Mouse (Mus musculus) heart, postnatal 0 days (tissue): Measurements from ENCODE around the gene Fstl4. TPM values are rescaled to one million over a fixed set of nuclear protein-coding genes. Genes with fewer than 3 reads are reported as not detected.

Source experiments
- ATAC-seq: fragments of 200-750 bp; cut with Nextera tagmentation; 2 replicates; pipeline ENCODE4 v1.8.0; 2017; ENCODE audit warnings: low read depth, moderate number of reproducible peaks, moderate library complexity; ENCODE audit not compliant: insufficient read depth
- DNase-seq: peaks from one replicate; pipeline ENCODE4 v3.0.0-alpha.2; 2016; ENCODE audit warnings: low spot score
- H3K27ac ChIP-seq: fragments of 300-500 bp; sonication (generic); 2 replicates; pipeline ENCODE4 v1.5.1; 2014; ENCODE audit warnings: low read depth, mild to moderate bottlenecking
- H3K27me3 ChIP-seq: fragments of 300-500 bp; sonication (generic); 2 replicates; pipeline ENCODE4 v1.6.1; 2014; ENCODE audit warnings: low read length, mixed read lengths; ENCODE audit not compliant: control insufficient read depth, insufficient read depth
- H3K36me3 ChIP-seq: fragments of 300-500 bp; sonication (generic); replicated peaks from 2 replicates; pipeline ENCODE4 v1.6.1; 2014; ENCODE audit warnings: low read length, mixed read lengths; ENCODE audit not compliant: control insufficient read depth, insufficient read depth
- H3K4me1 ChIP-seq: fragments of 300-500 bp; sonication (generic); 2 replicates; pipeline ENCODE4 v1.6.1; 2014; ENCODE audit warnings: antibody characterized with exemption; ENCODE audit not compliant: control insufficient read depth, insufficient read depth
- H3K4me2 ChIP-seq: fragments of 300-500 bp; sonication (generic); 2 replicates; pipeline ENCODE4 v1.6.1; 2014; ENCODE audit warnings: low read depth, mild to moderate bottlenecking, low read length, moderate library complexity
- H3K4me3 ChIP-seq: fragments of 300-500 bp; sonication (generic); 2 replicates; pipeline ENCODE4 v1.5.1; 2014; ENCODE audit warnings: low read depth, low read length
- H3K9ac ChIP-seq: fragments of 300-500 bp; sonication (generic); replicated peaks from 2 replicates; pipeline ENCODE4 v1.6.1; 2014; ENCODE audit warnings: low read depth, low read length, mixed read lengths
- H3K9me3 ChIP-seq: fragments of 300-500 bp; sonication (generic); replicated peaks from 2 replicates; pipeline ENCODE4 v1.6.1; 2016; ENCODE audit warnings: low read length; ENCODE audit not compliant: control insufficient read depth
- CTCF ChIP-seq: IDR thresholded peaks from 2 replicates; pipeline ENCODE4 v1.5.1; 2016; ENCODE audit warnings: antibody characterized with exemption, control low read depth, low read depth
- EP300 ChIP-seq: IDR thresholded peaks from 2 replicates; pipeline ENCODE4 v1.6.1; 2016; ENCODE audit warnings: antibody characterized with exemption, low read depth
- WGBS: fragments of 180-500 bp; shearing (Covaris S2); extraction: QIAGEN DNeasy Blood & Tissue Kit; methylation state at CpG from one replicate; pipeline ENCODE4 v1.1.7; 2014; 5-methylcytosine and 5-hydroxymethylcytosine counted together
- polyA plus RNA-seq: library from polyadenylated mRNA; unstranded; fragments of >200 nt; fragmentation: Nextera tagmentation; extraction: Ambion mirVana; gene quantifications from 2 replicates; pipeline ENCODE4 v1.2.1, GENCODE M21; 2015
- total RNA-seq: library from RNA; depleted of rRNA; stranded (reverse); fragments of >200 nt; gene quantifications from 2 replicates; pipeline ENCODE4 v1.2.3, GENCODE M21; 2014; ENCODE audit warnings: low replicate concordance

Gene Fstl4
- total and polyA plus RNA-seq, 2 experiments from 2014 or later: 6.3 to 9.4 TPM

GRCm38 (mm10) chr11:53054151-53054550 is 289.7 kb downstream of the Fstl4 start:
- Histone ChIP-seq H3K4me3 (no peak overlapping the region), H3K4me2 (no peak overlapping the region), H3K36me3 (no peaks in the 10 kb centered on the region), H3K4me1 (no peaks in the 10 kb centered on the region), H3K9ac (no peak overlapping the region), H3K27ac (no peak overlapping the region), H3K27me3 (no peaks in the 10 kb centered on the region), H3K9me3 (no peaks in the 10 kb centered on the region)
- DNase-seq (no peak), ATAC-seq (no peak)
- 57% methylated on average over 5 of the region's 5 CpGs for WGBS
- TF ChIP-seq CTCF: no peak
- TF ChIP-seq EP300: no peak

- Histone ChIP-seq H3K36me3 (no peaks in the 10 kb centered on the region), H3K4me3 (no peak overlapping the region), H3K27ac (no peak overlapping the region), H3K4me2 (no peak overlapping the region), H3K4me1 (no peaks in the 10 kb centered on the region), H3K9me3 (no peaks in the 10 kb centered on the region), H3K27me3 (no peaks in the 10 kb centered on the region), H3K9ac (no peak overlapping the region)
- TF ChIP-seq CTCF: no peak
- TF ChIP-seq EP300: no peak
- DNase-seq (no peak), ATAC-seq (no peak)
- 80% methylated on average over 6 of the region's 6 CpGs for WGBS
These were observed 291.5 kb downstream of the Fstl4 start for GRCm38 (mm10) chr11:53055896-53056295.

GRCm38 (mm10) chr11:53056781-53057180 is 292.3 kb downstream of the Fstl4 start:
- DNase-seq (no peak), ATAC-seq (no peak)
- Histone ChIP-seq H3K9ac (no peak overlapping the region), H3K27ac (no peak overlapping the region), H3K36me3 (no peaks in the 10 kb centered on the region), H3K9me3 (no peaks in the 10 kb centered on the region), H3K27me3 (no peaks in the 10 kb centered on the region), H3K4me1 (no peaks in the 10 kb centered on the region), H3K4me3 (no peak overlapping the region), H3K4me2 (no peak overlapping the region)
- TF ChIP-seq CTCF (no peak), EP300 (no peak)
- WGBS: 64% methylated on average over 6 of the region's 6 CpGs

DNA sequence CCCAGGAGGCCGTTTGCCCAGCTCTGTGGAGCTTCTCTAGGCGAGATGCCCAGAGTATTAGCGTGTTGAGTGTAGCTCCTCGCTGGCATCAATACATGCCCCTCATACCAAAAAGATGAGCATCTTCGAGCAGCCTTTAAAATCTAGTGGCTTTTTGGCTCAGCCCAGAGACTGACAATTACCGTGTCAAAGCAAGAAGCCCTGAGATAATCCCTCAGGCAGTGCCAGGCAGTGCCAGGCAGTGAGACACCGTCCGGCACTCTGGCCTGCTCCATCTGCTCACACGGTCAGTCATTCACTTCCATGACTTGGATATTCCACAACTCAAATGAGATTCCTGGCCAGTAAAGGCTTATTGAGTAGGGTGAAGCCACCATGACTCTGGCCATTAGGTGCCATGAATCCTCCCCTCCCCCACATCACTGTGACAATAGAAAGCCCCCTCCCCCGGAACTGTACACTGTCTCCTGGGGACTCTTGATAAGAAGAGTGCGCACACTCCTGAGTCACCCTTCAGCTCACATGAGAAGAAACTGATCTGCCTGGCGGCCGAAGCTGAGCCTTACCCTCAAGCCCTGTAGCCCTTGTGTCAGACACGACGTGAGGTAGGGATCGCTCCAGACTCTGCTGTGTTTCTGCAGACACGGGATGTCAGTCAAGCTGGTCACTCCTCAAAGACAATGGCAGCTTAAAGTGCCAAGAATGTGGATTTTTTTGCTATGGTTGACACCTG is 293.6 kb downstream of the Fstl4 start:
- no peak overlapping the region for H3K4me3 ChIP-seq
- no peaks in the 10 kb centered on the region for H3K4me1 ChIP-seq
- no peak for DNase-seq
- TF ChIP-seq EP300 (no peak), CTCF (no peak)
- no peaks in the 10 kb centered on the region for H3K9me3 ChIP-seq
- H3K9ac ChIP-seq: no peak overlapping the region
- H3K36me3 ChIP-seq: no peaks in the 10 kb centered on the region
- no peaks in the 10 kb centered on the region for H3K27me3 ChIP-seq
- H3K27ac ChIP-seq: no peak overlapping the region
- ATAC-seq: no peak
- H3K4me2 ChIP-seq: no peak overlapping the region
- WGBS: 57% methylated on average over 17 of the region's 17 CpGs

DNA sequence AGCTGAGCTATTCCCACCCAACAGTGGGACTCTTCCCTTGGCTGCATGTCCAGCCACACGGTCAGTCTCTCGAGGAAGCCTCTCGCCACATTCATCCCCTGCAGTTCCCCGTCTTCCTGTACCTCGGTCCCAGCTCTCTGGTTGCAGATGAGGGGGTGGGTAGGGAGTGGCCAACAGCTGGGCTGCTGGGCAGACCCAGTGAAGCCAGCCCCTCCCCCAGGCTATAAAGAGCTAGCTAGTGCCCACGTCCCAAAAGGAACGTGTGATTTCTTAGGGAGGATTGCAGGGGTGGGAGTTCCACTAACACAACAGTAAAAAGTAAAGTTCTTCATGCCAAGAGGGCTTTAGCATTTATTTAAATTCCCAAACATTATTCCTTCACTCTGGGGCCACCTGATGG is 294.1 kb downstream of the Fstl4 start:
- WGBS: 31% methylated on average over 7 of the region's 7 CpGs

More for the DNA sequence above, 294.1 kb downstream of the Fstl4 start:
- no peaks in the 10 kb centered on the region for H3K27me3 ChIP-seq
- no peak overlapping the region for H3K9ac ChIP-seq
- no peak for DNase-seq
- no peaks in the 10 kb centered on the region for H3K36me3 ChIP-seq
- no peak for TF ChIP-seq CTCF
- no peak for TF ChIP-seq EP300
- ATAC-seq: no peak
- H3K4me3 ChIP-seq: no peak overlapping the region
- H3K27ac ChIP-seq: no peak overlapping the region
- no peaks in the 10 kb centered on the region for H3K9me3 ChIP-seq
- H3K4me2 ChIP-seq: no peak overlapping the region
- H3K4me1 ChIP-seq: no peaks in the 10 kb centered on the region
